8 mouse cellular contexts compared by ENCODE assay signal in genomic region chr17:84790043-84790442, GRCm38 (mm10). TPM values are rescaled to one million over a fixed set of nuclear protein-coding genes. Genes with fewer than 3 reads are reported as not detected.
DNase-seq lines count a peak whose midpoint lies in the region; ATAC-seq and TF ChIP-seq lines count a peak whose summit lies in the region.

No protein-coding gene starts in this region.

- TF ChIP-seq CTCF in kidney, adult 2 months (conservative IDR thresholded peaks at IDR 0.05; ENCODE audit: insufficient read depth, insufficient read length, low read depth, low read length), result no peak
- no peak for TF ChIP-seq CTCF in ES-Bruce4 (IDR thresholded peaks at IDR 0.05; ENCODE audit: low read depth, low read length)

- H3K4me3 ChIP-seq in kidney, adult 2 months (ENCODE audit: insufficient read depth, low read depth, low read length), result peak overlapping the region; percentile 91
- H3K4me3 ChIP-seq in ES-Bruce4 (ENCODE audit: low read depth, low read length), result peak overlapping the region; percentile 72
- H3K4me3 ChIP-seq in embryonic facial prominence, embryonic 11.5 days (ENCODE audit: low read depth, low read length), result peak overlapping the region; percentile 83
- peak overlapping the region; percentile 100 for H3K4me3 ChIP-seq in intestine, embryonic 14.5 days (ENCODE audit: low read depth, low read length)

- H3K4me2 ChIP-seq in embryonic facial prominence, embryonic 11.5 days (ENCODE audit: low read depth, low read length), result peak overlapping the region; percentile 60
- H3K4me2 ChIP-seq in intestine, embryonic 14.5 days (ENCODE audit: low read length), result peak overlapping the region; percentile 87

- peaks cover 6% of the 10 kb centered on the region; the same call in 1 of the 2 replicates for H3K4me1 ChIP-seq in kidney, adult 2 months (ENCODE audit: control insufficient read depth, insufficient read depth, low read length)
- no peaks in the 10 kb centered on the region for H3K4me1 ChIP-seq in ES-Bruce4 (ENCODE audit: control insufficient read depth, insufficient read depth, low read length)
- no peaks in the 10 kb centered on the region for H3K4me1 ChIP-seq in embryonic facial prominence, embryonic 11.5 days (ENCODE audit: control insufficient read depth, insufficient read depth, low read length)
- peaks cover 17% of the 10 kb centered on the region for H3K4me1 ChIP-seq in intestine, embryonic 14.5 days (replicated peaks; ENCODE audit: control insufficient read depth, insufficient read depth, low read length)

- under 1% methylated on average over 22 of the region's 22 CpGs for WGBS in kidney, adult 2 months
- 0% methylated on average over 22 of the region's 22 CpGs for WGBS in embryonic facial prominence, embryonic 11.5 days
- WGBS in intestine, embryonic 14.5 days, result under 1% methylated on average over 21 of the region's 22 CpGs

- no peak for TF ChIP-seq EP300 in ES-Bruce4 (IDR thresholded peaks at IDR 0.05; ENCODE audit: insufficient read depth, low read depth, low read length)

- no peaks in the 10 kb centered on the region for H3K36me3 ChIP-seq in kidney, adult 2 months (ENCODE audit: control insufficient read depth, insufficient read depth, low read length)
- 0 out of 2 replicates have a peak, but pooled peaks cover 2% of the 10 kb centered on the region for H3K36me3 ChIP-seq in ES-Bruce4 (ENCODE audit: control insufficient read depth, insufficient read depth, low read length, poor library complexity, severe bottlenecking)
- H3K36me3 ChIP-seq in embryonic facial prominence, embryonic 11.5 days (replicated peaks; ENCODE audit: control insufficient read depth, insufficient read depth, low read depth, low read length), result no peaks in the 10 kb centered on the region
- 0 out of 2 replicates have a peak, but pooled peaks cover 12% of the 10 kb centered on the region for H3K36me3 ChIP-seq in intestine, embryonic 14.5 days (ENCODE audit: control insufficient read depth, insufficient read depth, low read length)

- ATAC-seq in embryonic facial prominence, embryonic 11.5 days (replicated peaks; ENCODE audit: insufficient number of reproducible peaks, low FRiP score, low TSS enrichment, low read depth), result peak; percentile 10; the same call in 1 of the 2 replicates
- peak; percentile 0; the same call in 1 of the 2 replicates for ATAC-seq in intestine, embryonic 14.5 days (replicated peaks; ENCODE audit: low FRiP score, low TSS enrichment, low read depth)
- 0 out of 2 replicates have a peak, but pooled peaks have one; percentile 6 for ATAC-seq in megakaryocyte progenitor cell, adult 5-6 weeks (replicated peaks; ENCODE audit: poor library complexity)

- no peaks in the 10 kb centered on the region for H3K27me3 ChIP-seq in kidney, adult 2 months (replicated peaks; ENCODE audit: control insufficient read depth, insufficient read depth, low read length)
- no peaks in the 10 kb centered on the region for H3K27me3 ChIP-seq in ES-Bruce4 (ENCODE audit: control insufficient read depth, insufficient read depth, low read length, poor library complexity, severe bottlenecking)
- no peaks in the 10 kb centered on the region for H3K27me3 ChIP-seq in embryonic facial prominence, embryonic 11.5 days (ENCODE audit: control insufficient read depth, insufficient read depth, low read length)
- no peaks in the 10 kb centered on the region for H3K27me3 ChIP-seq in intestine, embryonic 14.5 days (replicated peaks; ENCODE audit: control insufficient read depth, insufficient read depth, low read length)

- no peak for TF ChIP-seq POLR2A in kidney, adult 2 months (IDR thresholded peaks at IDR 0.05; ENCODE audit: low read depth, low read length)
- TF ChIP-seq POLR2A in ES-Bruce4 (IDR thresholded peaks at IDR 0.05; ENCODE audit: insufficient read depth, low read length), result no peak

- peak overlapping the region; percentile 68 for H3K9ac ChIP-seq in ES-Bruce4 (ENCODE audit: low read depth, poor library complexity, severe bottlenecking)
- peak overlapping the region; percentile 80 for H3K9ac ChIP-seq in embryonic facial prominence, embryonic 11.5 days (replicated peaks; ENCODE audit: low read length)
- peak overlapping the region; percentile 84 for H3K9ac ChIP-seq in intestine, embryonic 14.5 days (ENCODE audit: low read length)

- no peaks in the 10 kb centered on the region for H3K9me3 ChIP-seq in ES-Bruce4 (replicated peaks; ENCODE audit: control insufficient read depth, insufficient read depth, low read length, poor library complexity, severe bottlenecking)
- H3K9me3 ChIP-seq in embryonic facial prominence, embryonic 11.5 days (replicated peaks; ENCODE audit: control insufficient read depth, low read length), result no peaks in the 10 kb centered on the region
- H3K9me3 ChIP-seq in intestine, embryonic 14.5 days (ENCODE audit: control insufficient read depth, low read length), result no peaks in the 10 kb centered on the region

- H3K27ac ChIP-seq in kidney, adult 2 months (ENCODE audit: insufficient read depth, low read depth, low read length), result peak overlapping the region; percentile 98
- H3K27ac ChIP-seq in ES-Bruce4 (ENCODE audit: insufficient read depth, low read length), result no peak overlapping the region
- H3K27ac ChIP-seq in embryonic facial prominence, embryonic 11.5 days (replicated peaks; ENCODE audit: low read depth, low read length), result peak overlapping the region; percentile 67
- H3K27ac ChIP-seq in intestine, embryonic 14.5 days (ENCODE audit: low read depth), result peak overlapping the region; percentile 84

- DNase-seq in kidney, adult 2 months, result peak; percentile 41
- DNase-seq in kidney, adult 18-20 months, result no peak
- peak; percentile 6 for DNase-seq in embryonic facial prominence, embryonic 11.5 days (ENCODE audit: low spot score)
- DNase-seq in intestine, embryonic 14.5 days (ENCODE audit: low spot score), result no peak
- no peak for DNase-seq in ovary, postnatal 36 days (ENCODE audit: low spot score)
- no peak for DNase-seq in cerebellum, postnatal 25 days

RNA-seq across cellular contexts. Expression of gene Lrpprc, which starts 0.5 kb away (rescaled TPM):
- 18.7 and 25.3 TPM in 2 replicates for polyA plus RNA-seq in kidney, adult 2 months (2012; rRNA removed)
- polyA plus RNA-seq in ES-Bruce4 (2011; ENCODE audit: insufficient read depth, insufficient read length, low read depth, missing spikeins), result 71.6 and 78.8 TPM in 2 replicates
- 60.0 and 63.1 TPM in 2 replicates for polyA plus RNA-seq in embryonic facial prominence, embryonic 11.5 days (2014; fragmentation: Nextera tagmentation; extraction: Ambion mirVana)
- 61.7 and 63.2 TPM in 2 replicates for polyA plus RNA-seq in intestine, embryonic 14.5 days (2014; fragmentation: Nextera tagmentation; extraction: Ambion mirVana)
- 42.0 and 53.0 TPM in 2 replicates for total RNA-seq in megakaryocyte progenitor cell, adult 5-6 weeks (2015)
- total RNA-seq in megakaryocyte progenitor cell, adult 5-6 weeks (2017), result 76.3 and 91.4 TPM in 2 replicates

Comparison
In these comparisons a context has a peak if more than half of its experiments do, and no peak if none do; other contexts are left out.
1. DNase-seq: peak in kidney, adult 2 months (single experiment) and embryonic facial prominence, embryonic 11.5 days (single experiment); none in kidney, adult 18-20 months (single experiment), intestine, embryonic 14.5 days (single experiment), ovary, postnatal 36 days (single experiment) and cerebellum, postnatal 25 days (0 of 2).
2. Peak in every context shown above with its lines, with median percentiles within 50 percentile points of each other: H3K4me3 ChIP-seq, H3K9ac ChIP-seq and ATAC-seq.